Mouse (Mus musculus) myocyte (in vitro differentiated cells): Measurements from ENCODE around the gene Tmem150a.

Source experiments
- E2F4 ChIP-seq: IDR thresholded peaks from one replicate; pipeline ENCODE4 v1.6.1; 2011; ENCODE audit warnings: mild to moderate bottlenecking, control low read depth, moderate library complexity; ENCODE audit not compliant: insufficient read depth
- MYOG ChIP-seq, 3 experiments: IDR thresholded peaks; one replicate each; pipeline ENCODE4 v1.6.1; 2011; ENCODE audit warnings: control low read depth in 2 of 3, low read depth in 2 of 3, mild to moderate bottlenecking in 2 of 3; ENCODE audit not compliant: insufficient read length in 2 of 3, control insufficient read depth in 1 of 3, insufficient read depth in 1 of 3
- POLR2A ChIP-seq: IDR thresholded peaks from one replicate; pipeline ENCODE4 v1.6.1; 2011; ENCODE audit warnings: low read depth, mild to moderate bottlenecking, control low read depth, moderate library complexity; ENCODE audit not compliant: insufficient read length
- SRF ChIP-seq: IDR thresholded peaks from one replicate; pipeline ENCODE4 v1.6.1; 2011; ENCODE audit warnings: low read depth; ENCODE audit not compliant: control insufficient read depth, insufficient read length
- TCF12 ChIP-seq: IDR thresholded peaks from one replicate; pipeline ENCODE4 v1.6.1; 2011; ENCODE audit warnings: mild to moderate bottlenecking, control low read depth; ENCODE audit not compliant: poor library complexity, insufficient read depth, severe bottlenecking
- USF1 ChIP-seq: IDR thresholded peaks from one replicate; pipeline ENCODE4 v1.6.1; 2011; ENCODE audit warnings: low read depth, mild to moderate bottlenecking, control low read depth, moderate library complexity

GRCm38 (mm10) chr6:72356001-72356532, 820 bp downstream of the Tmem150a start:
- no peak for TF ChIP-seq POLR2A
- TF ChIP-seq SRF, result no peak
- TF ChIP-seq TCF12, result no peak
- TF ChIP-seq E2F4, result no peak
- no peak for TF ChIP-seq USF1
- no peak for TF ChIP-seq MYOG (IDR thresholded peaks at IDR 0.05; ENCODE audit: control insufficient read depth in 1 of 3, insufficient read depth in 1 of 3, insufficient read length in 2 of 3, low read depth in 2 of 3)
